8 mouse cellular contexts compared by ENCODE assay signal in the genomic region with DNA sequence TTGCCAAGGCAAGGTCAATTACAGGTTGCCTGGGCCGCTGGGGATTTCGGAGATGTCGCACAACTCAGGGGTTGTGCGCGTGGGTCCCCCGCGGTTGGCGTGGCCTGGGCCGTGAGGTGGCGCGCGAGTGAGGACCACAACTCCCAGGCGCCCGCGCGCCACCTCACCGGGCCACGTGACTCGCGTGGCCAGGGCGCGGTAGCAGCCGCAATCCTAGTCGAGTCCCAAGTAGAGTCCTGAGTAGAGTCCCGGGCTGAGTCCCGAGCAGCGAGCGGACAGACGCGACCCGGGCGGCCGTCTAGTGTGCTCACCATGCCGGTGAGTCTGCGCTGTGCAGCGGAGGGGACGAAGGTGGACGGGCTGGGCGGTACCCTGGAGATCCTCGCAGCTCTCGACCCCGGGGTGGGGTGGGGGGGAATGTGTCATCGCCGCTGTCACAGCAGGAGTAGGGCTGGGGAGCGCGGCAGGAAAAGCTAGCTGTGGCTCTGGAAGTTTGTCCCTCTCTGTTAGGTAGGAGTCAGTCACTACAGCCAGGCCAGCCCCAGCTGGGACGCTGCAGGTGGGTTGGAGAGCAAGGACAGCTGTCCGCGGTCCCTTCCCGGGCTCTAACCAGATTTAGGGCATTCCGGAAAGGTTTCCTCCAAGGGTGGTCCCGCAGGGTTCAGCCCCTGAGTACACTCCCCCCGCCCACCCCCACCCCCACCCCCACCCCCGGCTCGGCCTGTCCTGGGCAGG. TPM values are rescaled to one million over a fixed set of nuclear protein-coding genes. Genes with fewer than 3 reads are reported as not detected.
DNase-seq lines count a peak whose midpoint lies in the region; ATAC-seq lines count a peak whose summit lies in the region.

No protein-coding gene starts in this region.

- under 1% methylated on average over 55 of the region's 55 CpGs for WGBS in embryonic facial prominence, embryonic 13.5 days
- WGBS in heart, embryonic 10.5 days, result 1% methylated on average over 54 of the region's 55 CpGs
- WGBS in kidney, embryonic 14.5 days, result under 1% methylated on average over 55 of the region's 55 CpGs

- H3K4me1 ChIP-seq in embryonic facial prominence, embryonic 13.5 days, result peaks cover 12% of the 10 kb centered on the region
- peaks cover 28% of the 10 kb centered on the region for H3K4me1 ChIP-seq in heart, embryonic 10.5 days
- H3K4me1 ChIP-seq in kidney, embryonic 14.5 days (ENCODE audit: control insufficient read depth, insufficient read depth, low read length), result peaks cover 5% of the 10 kb centered on the region; the same call in 1 of the 2 replicates

- peak; percentile 84 for DNase-seq in A20 (ENCODE audit: low read depth, low spot score)
- peak; percentile 51 to 57 for DNase-seq in adrenal gland, postnatal 4 days (ENCODE audit: low spot score in 2 of 2)
- peak; percentile 93 for DNase-seq in heart, embryonic 10.5 days (ENCODE audit: low spot score)
- peak; percentile 71 for DNase-seq in liver
- DNase-seq in spleen, postnatal 4 days (ENCODE audit: low spot score in 2 of 2), result peak; percentile 49 to 78

- H3K9ac ChIP-seq in embryonic facial prominence, embryonic 13.5 days, result peak overlapping the region; percentile 76
- H3K9ac ChIP-seq in kidney, embryonic 14.5 days (ENCODE audit: low read depth, low read length), result peak overlapping the region; percentile 40

- H3K36me3 ChIP-seq in embryonic facial prominence, embryonic 13.5 days, result no peaks in the 10 kb centered on the region
- no peaks in the 10 kb centered on the region for H3K36me3 ChIP-seq in heart, embryonic 10.5 days
- no peaks in the 10 kb centered on the region for H3K36me3 ChIP-seq in kidney, embryonic 14.5 days (ENCODE audit: control insufficient read depth, insufficient read depth, low read length)

- ATAC-seq in embryonic facial prominence, embryonic 13.5 days (ENCODE audit: insufficient number of reproducible peaks, insufficient read depth, low FRiP score, low TSS enrichment, low read depth), result peak; percentile 84
- ATAC-seq in kidney, embryonic 14.5 days (ENCODE audit: low FRiP score, low TSS enrichment), result peak; percentile 92
- ATAC-seq in monocyte, adult 5-6 weeks (replicated peaks; ENCODE audit: insufficient number of reproducible peaks, low FRiP score, low TSS enrichment, poor library complexity, severe bottlenecking), result peak; percentile 37; the same call in 1 of the 2 replicates

- no peaks in the 10 kb centered on the region for H3K27me3 ChIP-seq in embryonic facial prominence, embryonic 13.5 days
- no peaks in the 10 kb centered on the region for H3K27me3 ChIP-seq in heart, embryonic 10.5 days (ENCODE audit: insufficient read depth, poor library complexity, severe bottlenecking)
- no peaks in the 10 kb centered on the region for H3K27me3 ChIP-seq in kidney, embryonic 14.5 days (ENCODE audit: control insufficient read depth, insufficient read depth, low read length)

- peak overlapping the region; percentile 78 for H3K4me2 ChIP-seq in embryonic facial prominence, embryonic 13.5 days
- H3K4me2 ChIP-seq in kidney, embryonic 14.5 days (replicated peaks; ENCODE audit: low read depth, low read length), result peak overlapping the region; percentile 82

- H3K27ac ChIP-seq in embryonic facial prominence, embryonic 13.5 days, result no peak overlapping the region
- peak overlapping the region; percentile 87 for H3K27ac ChIP-seq in heart, embryonic 10.5 days
- H3K27ac ChIP-seq in kidney, embryonic 14.5 days (ENCODE audit: low read depth, low read length), result peak overlapping the region; percentile 20; the same call in 1 of the 2 replicates

- peak overlapping the region; percentile 76 for H3K4me3 ChIP-seq in embryonic facial prominence, embryonic 13.5 days
- H3K4me3 ChIP-seq in heart, embryonic 10.5 days, result peak overlapping the region; percentile 86
- peak overlapping the region; percentile 48 for H3K4me3 ChIP-seq in kidney, embryonic 14.5 days (ENCODE audit: low read length)

- H3K9me3 ChIP-seq in embryonic facial prominence, embryonic 13.5 days, result no peaks in the 10 kb centered on the region
- H3K9me3 ChIP-seq in heart, embryonic 10.5 days, result no peaks in the 10 kb centered on the region
- no peaks in the 10 kb centered on the region for H3K9me3 ChIP-seq in kidney, embryonic 14.5 days (ENCODE audit: control insufficient read depth, low read length)

RNA-seq across cellular contexts. Expression of a gene that starts 24.1 kb away (rescaled TPM):
- 10 to 100 TPM; 26.3 to 27.6 TPM for total RNA-seq in adrenal gland, postnatal 4 days (2021)
- 19.0 and 20.2 TPM in 2 replicates for polyA plus RNA-seq in embryonic facial prominence, embryonic 13.5 days (2015; fragmentation: Nextera tagmentation; extraction: Ambion mirVana)
- 12.8 and 14.5 TPM in 2 replicates for polyA plus RNA-seq in heart, embryonic 10.5 days (2016; fragmentation: Nextera tagmentation; extraction: Ambion mirVana)
- polyA plus RNA-seq in kidney, embryonic 14.5 days (2014; fragmentation: Nextera tagmentation; extraction: Ambion mirVana), result 18.0 and 19.9 TPM in 2 replicates
- 20.9 to 21.7 TPM (median 21.4 TPM) in 3 replicates for total RNA-seq in monocyte, adult 5-6 weeks (2017)

RNA-seq across cellular contexts. Expression of a gene that starts 55.6 kb away (rescaled TPM):
- total RNA-seq in adrenal gland, postnatal 4 days (2021), result 10 to 100 TPM; 11.3 to 12.3 TPM
- 11.8 and 15.0 TPM in 2 replicates for polyA plus RNA-seq in embryonic facial prominence, embryonic 13.5 days (2015; fragmentation: Nextera tagmentation; extraction: Ambion mirVana)
- 9.1 and 9.8 TPM in 2 replicates for polyA plus RNA-seq in heart, embryonic 10.5 days (2016; fragmentation: Nextera tagmentation; extraction: Ambion mirVana)
- polyA plus RNA-seq in kidney, embryonic 14.5 days (2014; fragmentation: Nextera tagmentation; extraction: Ambion mirVana), result 10.0 and 15.5 TPM in 2 replicates
- total RNA-seq in monocyte, adult 5-6 weeks (2017), result not detected in 3 replicates

Comparison
In these comparisons a context has a peak if more than half of its experiments do, and no peak if none do; other contexts are left out.
1. ATAC-seq: peak in every context shown above with its lines; median percentile 92 in kidney, embryonic 14.5 days; 84 in embryonic facial prominence, embryonic 13.5 days; 37 in monocyte, adult 5-6 weeks.